Mouse (Mus musculus) midbrain, postnatal 0 days (tissue): Measurements from ENCODE around the gene Gm42688. TPM values are rescaled to one million over a fixed set of nuclear protein-coding genes. Genes with fewer than 3 reads are reported as not detected.

ENCODE experiments used
- ATAC-seq: fragments of 200-750 bp; cut with Nextera tagmentation; 2 replicates; pipeline ENCODE4 v1.8.0; 2017; ENCODE audit warnings: moderate number of reproducible peaks, mild to moderate bottlenecking, moderate TSS enrichment, moderate library complexity; ENCODE audit not compliant: low FRiP score
- DNase-seq: peaks from one replicate; pipeline ENCODE4 v3.0.0-alpha.2; 2015; ENCODE audit warnings: low spot score
- H3K27ac ChIP-seq: fragments of 300-500 bp; sonication (generic); 2 replicates; pipeline ENCODE4 v1.5.1; 2014; ENCODE audit warnings: low read depth, mild to moderate bottlenecking, low read length, mixed read lengths
- H3K27me3 ChIP-seq: fragments of 300-500 bp; sonication (generic); 2 replicates; pipeline ENCODE4 v1.6.1; 2014; ENCODE audit warnings: low read length, control low read depth, mixed read lengths; ENCODE audit not compliant: insufficient read depth
- H3K36me3 ChIP-seq: fragments of 300-500 bp; sonication (generic); 2 replicates; pipeline ENCODE4 v1.6.1; 2014; ENCODE audit warnings: low read length, control low read depth, mixed read lengths; ENCODE audit not compliant: insufficient read depth
- H3K4me1 ChIP-seq: fragments of 300-500 bp; sonication (generic); 2 replicates; pipeline ENCODE4 v1.6.1; 2014; ENCODE audit warnings: mild to moderate bottlenecking, control low read depth, antibody characterized with exemption, low read length, mixed read lengths; ENCODE audit not compliant: insufficient read depth
- H3K4me2 ChIP-seq: fragments of 300-500 bp; sonication (generic); 2 replicates; pipeline ENCODE4 v1.6.1; 2014; ENCODE audit warnings: low read depth, mild to moderate bottlenecking, low read length, mixed read lengths; ENCODE audit not compliant: poor library complexity, severe bottlenecking
- H3K4me3 ChIP-seq: fragments of 300-500 bp; sonication (generic); 2 replicates; pipeline ENCODE4 v1.5.1; 2014; ENCODE audit warnings: low read depth, mild to moderate bottlenecking, low read length, moderate library complexity
- H3K9ac ChIP-seq: fragments of 300-500 bp; sonication (generic); replicated peaks from 2 replicates; pipeline ENCODE4 v1.6.1; 2014; ENCODE audit warnings: mild to moderate bottlenecking, low read length, moderate library complexity, mixed read lengths; ENCODE audit not compliant: poor library complexity, severe bottlenecking
- H3K9me3 ChIP-seq: fragments of 300-500 bp; sonication (generic); 2 replicates; pipeline ENCODE4 v1.6.1; 2016; ENCODE audit warnings: low read length, control low read depth
- CTCF ChIP-seq: IDR thresholded peaks from 2 replicates; pipeline ENCODE4 v1.5.1; 2016; ENCODE audit warnings: antibody characterized with exemption, mild to moderate bottlenecking
- WGBS: fragments of 180-500 bp; shearing (Covaris S2); extraction: QIAGEN DNeasy Blood & Tissue Kit; methylation state at CpG from one replicate; pipeline ENCODE4 v1.1.7; 2014; 5-methylcytosine and 5-hydroxymethylcytosine counted together
- polyA plus RNA-seq: library from polyadenylated mRNA; unstranded; fragments of >200 nt; fragmentation: Nextera tagmentation; extraction: Ambion mirVana; gene quantifications from 2 replicates; pipeline ENCODE4 v1.2.1, GENCODE M21; 2015
- total RNA-seq: library from RNA; depleted of rRNA; stranded (reverse); fragments of >200 nt; gene quantifications from 2 replicates; pipeline ENCODE4 v1.2.3, GENCODE M21; 2014

The Gm42688 gene
- total and polyA plus RNA-seq, 2 experiments from 2014 or later, result 3.5 to 4.4 TPM

- ATAC-seq, result no peak
- Histone ChIP-seq H3K4me3 (no peak within 1 kb of the TSS), H3K36me3 (0 out of 2 replicates have a peak, but pooled peaks cover 2% of the 10 kb centered on the region), H3K9ac (no peak within 1 kb of the TSS), H3K27ac (no peak within 1 kb of the TSS), H3K9me3 (no peaks in the 10 kb centered on the region), H3K27me3 (peaks cover 77% of the 10 kb centered on the region), H3K4me1 (no peaks in the 10 kb centered on the region), H3K4me2 (0 out of 2 replicates have a peak within 1 kb of the TSS, but pooled peaks have one; percentile 6)
- no peak for DNase-seq
- 2% methylated on average over 42 of the region's 42 CpGs for WGBS
- no peak for TF ChIP-seq CTCF
These were observed 15.0 kb upstream of the Gm42688 start, which contains the start of gene Lbx2 for GRCm38 (mm10) chr6:83086121-83087035. Gene Lbx2 (plus strand): TSS chr6:83086367.

- TF ChIP-seq CTCF, result no peak
- DNase-seq (peak; percentile 2), ATAC-seq (no peak)
- Histone ChIP-seq H3K4me2 (peak overlapping the region; percentile 36; the same call in 1 of the 2 replicates), H3K36me3 (0 out of 2 replicates have a peak, but pooled peaks cover 2% of the 10 kb centered on the region), H3K4me3 (peak overlapping the region; percentile 12), H3K9me3 (no peaks in the 10 kb centered on the region), H3K9ac (no peak overlapping the region), H3K27ac (no peak overlapping the region), H3K27me3 (peaks cover 76% of the 10 kb centered on the region), H3K4me1 (no peaks in the 10 kb centered on the region)
- WGBS, result 1% methylated on average over 47 of the region's 47 CpGs
These were observed 14.1 kb upstream of the Gm42688 start for GRCm38 (mm10) chr6:83087205-83087925.

GRCm38 (mm10) chr6:83087926-83088260, 13.5 kb upstream of the Gm42688 start:
- ATAC-seq (no peak), DNase-seq (no peak)
- H3K4me2 ChIP-seq, result no peak overlapping the region; the same call in 1 of the 2 replicates
- no peaks in the 10 kb centered on the region for H3K4me1 ChIP-seq
- H3K27ac ChIP-seq, result no peak overlapping the region
- H3K9me3 ChIP-seq, result no peaks in the 10 kb centered on the region
- no peak overlapping the region for H3K9ac ChIP-seq
- TF ChIP-seq CTCF, result no peak
- no peaks in the 10 kb centered on the region for H3K36me3 ChIP-seq
- WGBS, result 3% methylated on average over 9 of the region's 9 CpGs
- peaks cover 78% of the 10 kb centered on the region for H3K27me3 ChIP-seq
- H3K4me3 ChIP-seq, result peak overlapping the region; percentile 12; the same call in 1 of the 2 replicates

- no peak overlapping the region for H3K27ac ChIP-seq
- ATAC-seq, result no peak
- no peak overlapping the region for H3K9ac ChIP-seq
- no peaks in the 10 kb centered on the region for H3K4me1 ChIP-seq
- H3K27me3 ChIP-seq, result peaks cover 36% of the 10 kb centered on the region
- H3K36me3 ChIP-seq, result no peaks in the 10 kb centered on the region
- no peak for DNase-seq
- 38% methylated on average over 6 of the region's 6 CpGs for WGBS
- H3K9me3 ChIP-seq, result no peaks in the 10 kb centered on the region
- no peak overlapping the region for H3K4me2 ChIP-seq
- H3K4me3 ChIP-seq, result no peak overlapping the region
- no peak for TF ChIP-seq CTCF
These were observed 8.8 kb upstream of the Gm42688 start for GRCm38 (mm10) chr6:83092416-83093127.

GRCm38 (mm10) chr6:83095968-83096367, 5.4 kb upstream of the Gm42688 start:
- WGBS, result 34% methylated on average over 6 of the region's 6 CpGs
- Histone ChIP-seq H3K4me2 (no peak overlapping the region), H3K27ac (no peak overlapping the region), H3K36me3 (no peaks in the 10 kb centered on the region), H3K4me3 (no peak overlapping the region), H3K9me3 (no peaks in the 10 kb centered on the region), H3K4me1 (no peaks in the 10 kb centered on the region), H3K27me3 (peaks cover 8% of the 10 kb centered on the region), H3K9ac (no peak overlapping the region)
- no peak for TF ChIP-seq CTCF
- ATAC-seq (no peak), DNase-seq (no peak)
